Mouse (Mus musculus) CD4-positive naive resting alpha-beta T cell, adult 57 days (primary cell): Measurements from ENCODE around the gene Tmem156. TPM values are rescaled to one million over a fixed set of nuclear protein-coding genes. Genes with fewer than 3 reads are reported as not detected.

Experiments
- total RNA-seq: library from RNA; stranded (reverse); gene quantifications from one replicate; pipeline ENCODE4 v1.2.4, GENCODE M21; 2023

The Tmem156 gene
- 22.3 TPM for total RNA-seq

DNA sequence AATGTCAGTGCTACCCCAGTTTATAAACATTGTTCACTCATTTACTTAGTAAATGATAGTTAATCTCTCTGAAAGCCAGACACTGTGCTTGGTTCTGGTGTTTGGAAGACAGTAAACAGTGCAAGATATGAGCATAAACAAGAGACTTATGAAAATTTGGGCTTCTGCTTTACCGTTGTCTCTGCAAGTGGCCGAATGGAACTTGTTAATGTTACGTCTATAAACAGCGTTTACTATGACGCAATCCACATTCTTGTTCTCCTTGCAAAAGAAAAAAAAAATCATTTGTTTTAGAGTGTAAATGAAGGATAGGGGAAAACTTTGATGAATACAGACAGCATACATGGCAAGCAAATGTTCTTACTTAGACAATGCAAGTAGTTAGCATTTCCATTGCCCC is at the start of gene Tmem156:
TSS of gene Tmem156 (minus strand) at position 212 of the 400 bp plus-strand sequence.

DNA sequence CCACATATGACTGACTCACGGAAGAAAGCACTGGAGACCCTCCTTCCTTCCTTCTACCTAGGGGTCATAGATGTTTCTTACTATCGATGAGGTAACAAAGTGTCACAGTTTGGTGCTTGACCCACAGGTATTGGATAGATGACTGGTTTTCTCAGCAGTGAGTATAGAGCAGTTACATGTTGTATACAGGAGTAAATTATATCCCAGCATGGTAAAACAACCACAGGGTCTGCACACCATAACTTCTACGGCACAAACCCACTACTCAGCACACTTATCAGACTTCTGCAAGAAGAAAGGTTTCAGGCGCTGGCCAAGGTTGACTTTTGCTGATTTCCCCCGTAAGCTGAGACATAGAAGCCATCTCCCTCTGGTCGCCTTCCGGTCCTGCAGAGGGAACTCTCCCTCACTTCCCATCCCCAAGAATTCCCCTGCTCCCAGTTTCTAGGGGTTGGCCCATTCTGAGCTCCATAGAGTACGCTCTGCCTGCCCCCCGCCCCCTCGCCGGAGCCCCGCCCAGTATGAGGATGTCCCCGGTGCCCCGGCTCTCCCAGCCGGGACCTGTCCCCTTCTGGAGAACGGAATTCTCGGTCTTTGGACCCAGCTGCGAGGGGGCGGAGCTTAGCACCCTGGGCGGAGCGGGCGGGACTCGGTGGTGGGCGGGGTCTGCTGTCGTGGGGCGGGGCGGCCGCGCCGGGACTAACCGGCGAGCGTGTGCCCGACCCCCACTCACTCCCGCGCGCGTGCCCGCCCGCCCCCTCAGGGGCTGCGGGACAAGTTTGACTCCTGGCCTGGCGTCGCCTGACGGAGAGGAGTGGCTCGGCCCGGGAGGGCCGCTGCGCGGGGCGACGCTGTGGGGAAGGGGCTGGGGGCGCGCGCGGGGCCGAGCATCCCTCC is 15.2 kb upstream of the Tmem156 start, which contains the start of gene Klhl5:
TSS of gene Klhl5 (plus strand) at position 664 of the 897 bp plus-strand sequence.

Other genes starting within 250 kb of the Tmem156 start
- gene Tlr1, start 158.6 kb downstream of the Tmem156 start, total RNA-seq, result 38.0 TPM
- gene Tlr6, start 132.0 kb downstream of the Tmem156 start, total RNA-seq, result 15.4 TPM
- 1.5 TPM for gene Fam114a1, start 122.1 kb downstream of the Tmem156 start, total RNA-seq
- 23.7 TPM for gene Klhl5, start 15.4 kb upstream of the Tmem156 start, total RNA-seq
- 2.2 TPM for gene Wdr19, start 107.6 kb upstream of the Tmem156 start, total RNA-seq
- 41.9 TPM for gene Rfc1, start 243.5 kb upstream of the Tmem156 start, total RNA-seq